Comparison of ENCODE assay signal across 19 mouse cellular contexts in genomic region chr2:72141091-72141490, GRCm38 (mm10).
DNase-seq lines count a peak whose midpoint lies in the region; ATAC-seq lines count a peak whose summit lies in the region.
"Had no signal": no experiment of that assay in that cellular context is flagged by ENCODE, and none has a peak within 500 bp of the region (broad histone marks: within the 10 kb centered on the region; RNA-seq: fewer than 3 reads in every experiment).

No protein-coding gene starts in this region.

- H3K9me3 ChIP-seq in forebrain, embryonic 14.5 days (replicated peaks; ENCODE audit: control insufficient read depth, low read length), result no peaks in the 10 kb centered on the region
- no peaks in the 10 kb centered on the region for H3K9me3 ChIP-seq in forebrain, embryonic 13.5 days (replicated peaks)
- H3K9me3 ChIP-seq in neural tube, embryonic 13.5 days, result no peaks in the 10 kb centered on the region
- no peaks in the 10 kb centered on the region for H3K9me3 ChIP-seq in neural tube, embryonic 15.5 days (replicated peaks)
- H3K9me3 ChIP-seq: embryonic facial prominence, embryonic 12.5 days; G1E; heart, embryonic 13.5 days; hindbrain, embryonic 12.5 days had no signal

- 80% methylated on average over 8 of the region's 8 CpGs for WGBS in forebrain, embryonic 14.5 days
- 82% methylated on average over 8 of the region's 8 CpGs for WGBS in forebrain, embryonic 13.5 days
- 26% methylated on average over 8 of the region's 8 CpGs for WGBS in neural tube, embryonic 13.5 days
- WGBS in neural tube, embryonic 15.5 days, result 27% methylated on average over 8 of the region's 8 CpGs

- H3K4me2 ChIP-seq in forebrain, embryonic 14.5 days (ENCODE audit: low read length), result no peak overlapping the region
- H3K4me2 ChIP-seq in forebrain, embryonic 13.5 days, result no peak overlapping the region
- no peak overlapping the region for H3K4me2 ChIP-seq in neural tube, embryonic 13.5 days
- no peak overlapping the region for H3K4me2 ChIP-seq in neural tube, embryonic 15.5 days
- H3K4me2 ChIP-seq: embryonic facial prominence, embryonic 12.5 days; heart, embryonic 13.5 days; hindbrain, embryonic 12.5 days had no signal

- no peak overlapping the region for H3K27ac ChIP-seq in forebrain, embryonic 14.5 days (ENCODE audit: low read depth, low read length)
- H3K27ac ChIP-seq in forebrain, embryonic 13.5 days, result no peak overlapping the region
- H3K27ac ChIP-seq in neural tube, embryonic 13.5 days (replicated peaks), result peak overlapping the region; percentile 68
- H3K27ac ChIP-seq in neural tube, embryonic 15.5 days (replicated peaks), result 0 out of 2 replicates have a peak overlapping the region, but pooled peaks have one; percentile 33
- H3K27ac ChIP-seq: embryonic facial prominence, embryonic 12.5 days; heart, embryonic 13.5 days; hindbrain, embryonic 12.5 days had no signal

- H3K4me3 ChIP-seq in forebrain, embryonic 14.5 days (ENCODE audit: low read depth, low read length), result no peak overlapping the region
- H3K4me3 ChIP-seq in forebrain, embryonic 13.5 days, result no peak overlapping the region
- H3K4me3 ChIP-seq in neural tube, embryonic 13.5 days, result no peak overlapping the region
- H3K4me3 ChIP-seq in neural tube, embryonic 15.5 days (replicated peaks), result no peak overlapping the region
- H3K4me3 ChIP-seq: embryonic facial prominence, embryonic 12.5 days; heart, embryonic 13.5 days; hindbrain, embryonic 12.5 days had no signal

- H3K9ac ChIP-seq in forebrain, embryonic 14.5 days (ENCODE audit: low read length), result no peak overlapping the region
- no peak overlapping the region for H3K9ac ChIP-seq in forebrain, embryonic 13.5 days
- no peak overlapping the region for H3K9ac ChIP-seq in neural tube, embryonic 13.5 days
- no peak overlapping the region for H3K9ac ChIP-seq in neural tube, embryonic 15.5 days (replicated peaks)
- H3K9ac ChIP-seq: embryonic facial prominence, embryonic 12.5 days; forebrain, postnatal 0 days; heart, embryonic 13.5 days; hindbrain, embryonic 12.5 days had no signal

- H3K4me1 ChIP-seq in forebrain, embryonic 14.5 days (ENCODE audit: control insufficient read depth, insufficient read depth, low read length), result peaks cover 3% of the 10 kb centered on the region; the same call in 1 of the 2 replicates
- peaks cover 12% of the 10 kb centered on the region for H3K4me1 ChIP-seq in forebrain, embryonic 13.5 days
- peaks cover 39% of the 10 kb centered on the region for H3K4me1 ChIP-seq in neural tube, embryonic 13.5 days (replicated peaks)
- peaks cover 24% of the 10 kb centered on the region for H3K4me1 ChIP-seq in neural tube, embryonic 15.5 days

- H3K36me3 ChIP-seq in forebrain, embryonic 14.5 days (ENCODE audit: control insufficient read depth, insufficient read depth, low read length), result no peaks in the 10 kb centered on the region
- H3K36me3 ChIP-seq in forebrain, embryonic 13.5 days (ENCODE audit: poor library complexity, severe bottlenecking), result no peaks in the 10 kb centered on the region
- no peaks in the 10 kb centered on the region for H3K36me3 ChIP-seq in neural tube, embryonic 13.5 days
- H3K36me3 ChIP-seq in neural tube, embryonic 15.5 days, result no peaks in the 10 kb centered on the region
- H3K36me3 ChIP-seq: embryonic facial prominence, embryonic 12.5 days; G1E; heart, embryonic 13.5 days; hindbrain, embryonic 12.5 days had no signal

- H3K27me3 ChIP-seq in forebrain, embryonic 14.5 days (replicated peaks; ENCODE audit: control insufficient read depth, insufficient read depth, low read length), result no peaks in the 10 kb centered on the region
- no peaks in the 10 kb centered on the region for H3K27me3 ChIP-seq in forebrain, embryonic 13.5 days
- H3K27me3 ChIP-seq in neural tube, embryonic 13.5 days, result no peaks in the 10 kb centered on the region
- H3K27me3 ChIP-seq in neural tube, embryonic 15.5 days (replicated peaks), result no peaks in the 10 kb centered on the region
- H3K27me3 ChIP-seq: embryonic facial prominence, embryonic 12.5 days; heart, embryonic 13.5 days; hindbrain, embryonic 12.5 days had no signal

- DNase-seq in forebrain, embryonic 14.5 days (ENCODE audit: low spot score), result peak; percentile 39
- DNase-seq in neural tube, embryonic 10.5 days (ENCODE audit: extremely low spot score, low spot score), result no peak
- peak; percentile 41 to 44 for DNase-seq in B cell, adult 2 months
- no peak for DNase-seq in right cerebral cortex, postnatal 14 days
- DNase-seq in urinary bladder, postnatal 4 days (ENCODE audit: low spot score in 2 of 2), result no peak
- DNase-seq: adrenal gland, postnatal 10 days; cerebellum, adult 11-12 months; cerebellum, adult 9-10 months; cerebellum, postnatal 25 days; forebrain, postnatal 0 days; gastrocnemius, postnatal 14 days; heart, postnatal 36 days had no signal

- no peak for ATAC-seq in forebrain, embryonic 14.5 days
- ATAC-seq in forebrain, embryonic 13.5 days, result no peak
- ATAC-seq in neural tube, embryonic 13.5 days (ENCODE audit: low read depth), result no peak
- ATAC-seq in neural tube, embryonic 15.5 days (ENCODE audit: low FRiP score), result no peak
- ATAC-seq: forebrain, postnatal 0 days had no signal

Comparison
In these comparisons a context has a peak if more than half of its experiments do, and no peak if none do; other contexts are left out.
1. DNase-seq: peak in forebrain, embryonic 14.5 days (single experiment) and B cell, adult 2 months (2 of 2); none in neural tube, embryonic 10.5 days (single experiment), right cerebral cortex, postnatal 14 days (single experiment) and urinary bladder, postnatal 4 days (0 of 2).
2. H3K27ac ChIP-seq: peak in neural tube, embryonic 13.5 days (single experiment) and neural tube, embryonic 15.5 days (single experiment); none in forebrain, embryonic 14.5 days (single experiment) and forebrain, embryonic 13.5 days (single experiment).